Mouse (Mus musculus): ENCODE results near the gene Filip1. TPM values are rescaled to one million over a fixed set of nuclear protein-coding genes. Genes with fewer than 3 reads are reported as not detected.

The Filip1 gene
- polyA plus RNA-seq, 1 experiment from 2014 or later = 5.3 TPM

- H3K4me1 ChIP-seq (replicated peaks; ENCODE audit: control insufficient read depth, insufficient read depth, low read length) = no peaks in the 10 kb centered on the region
- no peak overlapping the region for H3K4me3 ChIP-seq (ENCODE audit: low read depth, low read length)
- no peak for TF ChIP-seq CTCF (IDR thresholded peaks at IDR 0.05; ENCODE audit: low read depth)
- no peaks in the 10 kb centered on the region for H3K36me3 ChIP-seq (ENCODE audit: control insufficient read depth, insufficient read depth)
- H3K9ac ChIP-seq (ENCODE audit: low read depth, low read length) = no peak overlapping the region
- ATAC-seq = no peak
- no peak overlapping the region for H3K4me2 ChIP-seq (replicated peaks; ENCODE audit: low read depth)
- H3K27ac ChIP-seq (ENCODE audit: low read depth, low read length) = no peak overlapping the region
- no peaks in the 10 kb centered on the region for H3K9me3 ChIP-seq (ENCODE audit: control insufficient read depth)
- 44% methylated on average over 4 of the region's 4 CpGs for WGBS
- H3K27me3 ChIP-seq (replicated peaks; ENCODE audit: control insufficient read depth, insufficient read depth, low read length) = no peaks in the 10 kb centered on the region
Observed at GRCm38 (mm10) chr9:79914276-79914675, 98.4 kb downstream of the Filip1 start.

DNA sequence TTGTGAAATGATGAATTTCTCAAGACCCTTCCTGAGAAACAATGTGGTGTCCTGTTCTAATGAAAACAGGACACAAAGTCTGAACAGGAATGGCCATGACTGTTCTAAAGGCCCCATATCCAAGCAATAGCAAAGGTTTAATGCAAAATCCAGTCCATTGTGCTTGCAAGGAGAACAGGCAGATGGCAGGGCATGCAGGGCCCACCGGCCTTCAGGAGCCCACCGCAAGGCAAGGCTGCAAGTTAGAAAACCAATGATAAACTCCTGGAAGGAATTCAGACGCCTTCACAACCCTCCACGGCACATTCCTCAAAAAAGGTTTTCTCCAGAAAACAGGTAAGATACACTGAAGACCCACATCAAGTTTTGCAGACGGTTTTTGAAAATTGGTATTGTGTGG, 99.7 kb downstream of the Filip1 start:
- ATAC-seq = no peak
- no peak overlapping the region for H3K4me3 ChIP-seq (ENCODE audit: low read depth, low read length)
- no peak overlapping the region for H3K27ac ChIP-seq (ENCODE audit: low read depth, low read length)
- no peaks in the 10 kb centered on the region for H3K27me3 ChIP-seq (replicated peaks; ENCODE audit: control insufficient read depth, insufficient read depth, low read length)
- H3K9me3 ChIP-seq (ENCODE audit: control insufficient read depth) = no peaks in the 10 kb centered on the region
- H3K36me3 ChIP-seq (ENCODE audit: control insufficient read depth, insufficient read depth) = no peaks in the 10 kb centered on the region
- H3K4me2 ChIP-seq (replicated peaks; ENCODE audit: low read depth) = no peak overlapping the region
- WGBS = 86% methylated on average over 5 of the region's 5 CpGs
- no peaks in the 10 kb centered on the region for H3K4me1 ChIP-seq (replicated peaks; ENCODE audit: control insufficient read depth, insufficient read depth, low read length)
- H3K9ac ChIP-seq (ENCODE audit: low read depth, low read length) = no peak overlapping the region
- TF ChIP-seq CTCF (IDR thresholded peaks at IDR 0.05; ENCODE audit: low read depth) = no peak

DNA sequence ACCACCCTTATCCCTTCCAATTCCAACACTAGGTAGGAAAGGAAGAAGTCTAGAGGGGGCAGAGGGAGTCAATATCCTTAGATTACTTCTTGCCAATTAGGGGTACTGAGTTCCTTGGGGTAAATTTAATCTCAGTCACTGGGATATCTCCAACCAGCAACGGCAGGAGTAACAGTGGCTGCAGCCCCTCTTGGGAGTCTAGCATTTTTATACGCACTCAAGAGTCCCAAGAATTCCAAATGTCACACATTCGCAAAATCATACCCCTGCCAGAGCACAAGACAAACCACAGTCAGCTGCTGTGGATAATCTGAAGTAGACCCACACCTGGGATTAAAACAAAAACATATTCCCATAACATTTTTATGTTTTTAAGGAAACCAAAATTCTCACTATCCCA, 102.5 kb downstream of the Filip1 start:
- no peak for ATAC-seq
- no peak overlapping the region for H3K4me3 ChIP-seq (ENCODE audit: low read depth, low read length)
- no peak for TF ChIP-seq CTCF (IDR thresholded peaks at IDR 0.05; ENCODE audit: low read depth)
- no peaks in the 10 kb centered on the region for H3K9me3 ChIP-seq (ENCODE audit: control insufficient read depth)
- H3K27me3 ChIP-seq (replicated peaks; ENCODE audit: control insufficient read depth, insufficient read depth, low read length) = no peaks in the 10 kb centered on the region
- H3K27ac ChIP-seq (ENCODE audit: low read depth, low read length) = no peak overlapping the region
- no peaks in the 10 kb centered on the region for H3K36me3 ChIP-seq (ENCODE audit: control insufficient read depth, insufficient read depth)
- no peaks in the 10 kb centered on the region for H3K4me1 ChIP-seq (replicated peaks; ENCODE audit: control insufficient read depth, insufficient read depth, low read length)
- no peak overlapping the region for H3K9ac ChIP-seq (ENCODE audit: low read depth, low read length)
- no peak overlapping the region for H3K4me2 ChIP-seq (replicated peaks; ENCODE audit: low read depth)
- WGBS = 97% methylated on average over 3 of the region's 3 CpGs

DNA sequence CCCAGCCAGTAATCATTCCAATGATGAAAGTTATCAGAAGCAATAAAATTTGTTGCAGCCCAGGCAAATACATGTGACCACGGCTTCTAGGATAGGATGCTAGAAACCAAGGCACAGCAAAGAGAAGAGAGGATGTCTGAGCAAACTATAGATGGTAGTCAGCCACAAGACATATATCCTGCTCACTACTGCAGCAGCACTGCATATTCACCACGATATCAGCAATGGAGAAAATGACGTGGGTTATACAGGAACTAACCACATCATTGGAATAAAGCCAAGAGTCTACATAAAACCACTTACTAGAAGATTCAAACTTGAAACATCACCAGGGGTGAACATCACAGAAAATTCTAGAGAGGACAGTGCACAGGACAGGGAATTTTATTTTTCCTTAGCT, 113.8 kb downstream of the Filip1 start:
- no peaks in the 10 kb centered on the region for H3K27me3 ChIP-seq (replicated peaks; ENCODE audit: control insufficient read depth, insufficient read depth, low read length)
- no peaks in the 10 kb centered on the region for H3K9me3 ChIP-seq (ENCODE audit: control insufficient read depth)
- no peak overlapping the region for H3K4me3 ChIP-seq (ENCODE audit: low read depth, low read length)
- H3K4me1 ChIP-seq (replicated peaks; ENCODE audit: control insufficient read depth, insufficient read depth, low read length) = no peaks in the 10 kb centered on the region
- no peak for ATAC-seq
- no peak overlapping the region for H3K9ac ChIP-seq (ENCODE audit: low read depth, low read length)
- no peak overlapping the region for H3K27ac ChIP-seq (ENCODE audit: low read depth, low read length)
- no peak for TF ChIP-seq CTCF (IDR thresholded peaks at IDR 0.05; ENCODE audit: low read depth)
- no peaks in the 10 kb centered on the region; the same call in 1 of the 2 replicates for H3K36me3 ChIP-seq (ENCODE audit: control insufficient read depth, insufficient read depth)
- H3K4me2 ChIP-seq (replicated peaks; ENCODE audit: low read depth) = no peak overlapping the region
- WGBS = 73% methylated on average over 3 of the region's 3 CpGs

- 71% methylated on average over 5 of the region's 5 CpGs for WGBS
- no peak for ATAC-seq
- TF ChIP-seq CTCF (IDR thresholded peaks at IDR 0.05; ENCODE audit: low read depth) = no peak
- H3K36me3 ChIP-seq (ENCODE audit: control insufficient read depth, insufficient read depth) = no peaks in the 10 kb centered on the region; the same call in 1 of the 2 replicates
- H3K27me3 ChIP-seq (replicated peaks; ENCODE audit: control insufficient read depth, insufficient read depth, low read length) = no peaks in the 10 kb centered on the region
- no peak overlapping the region for H3K4me2 ChIP-seq (replicated peaks; ENCODE audit: low read depth)
- no peak overlapping the region for H3K27ac ChIP-seq (ENCODE audit: low read depth, low read length)
- no peak overlapping the region for H3K9ac ChIP-seq (ENCODE audit: low read depth, low read length)
- no peak overlapping the region for H3K4me3 ChIP-seq (ENCODE audit: low read depth, low read length)
- H3K4me1 ChIP-seq (replicated peaks; ENCODE audit: control insufficient read depth, insufficient read depth, low read length) = no peaks in the 10 kb centered on the region
- no peaks in the 10 kb centered on the region for H3K9me3 ChIP-seq (ENCODE audit: control insufficient read depth)
Observed at GRCm38 (mm10) chr9:79894665-79895064, 118.0 kb downstream of the Filip1 start.

GRCm38 (mm10) chr9:79893841-79894612, 118.6 kb downstream of the Filip1 start:
- no peak for ATAC-seq
- H3K9me3 ChIP-seq (ENCODE audit: control insufficient read depth) = no peaks in the 10 kb centered on the region
- TF ChIP-seq CTCF (IDR thresholded peaks at IDR 0.05; ENCODE audit: low read depth) = no peak
- H3K4me3 ChIP-seq (ENCODE audit: low read depth, low read length) = no peak overlapping the region
- no peak overlapping the region for H3K27ac ChIP-seq (ENCODE audit: low read depth, low read length)
- H3K9ac ChIP-seq (ENCODE audit: low read depth, low read length) = no peak overlapping the region
- no peak overlapping the region for H3K4me2 ChIP-seq (replicated peaks; ENCODE audit: low read depth)
- H3K4me1 ChIP-seq (replicated peaks; ENCODE audit: control insufficient read depth, insufficient read depth, low read length) = no peaks in the 10 kb centered on the region
- H3K36me3 ChIP-seq (ENCODE audit: control insufficient read depth, insufficient read depth) = no peaks in the 10 kb centered on the region; the same call in 1 of the 2 replicates
- H3K27me3 ChIP-seq (replicated peaks; ENCODE audit: control insufficient read depth, insufficient read depth, low read length) = no peaks in the 10 kb centered on the region
- WGBS = 63% methylated on average over 4 of the region's 4 CpGs

Measured in intestine, postnatal 0 days (tissue).